Mouse (Mus musculus) gonadal fat pad, adult 2 months (tissue): ENCODE measurements at regions not wholly inside any gene's neighbourhood (a gene's known extent, or its start where the extent isn't known, plus 50 kb on each side); places are given as distances from the start of the nearest gene placed in this dataset.

Experiments used
- DNase-seq: peaks from one replicate; pipeline ENCODE4 v3.0.0-alpha.2; 2012; ENCODE audit warnings: low read depth

- DNase-seq: no peak
Observed at GRCm38 (mm10) chr12:106128944-106129724, 119.1 kb downstream of the Vrk1 start.

GRCm38 (mm10) chr12:106130071-106130676 lies 120.1 kb downstream of the Vrk1 start:
- DNase-seq: no peak

GRCm38 (mm10) chr12:106132715-106133114 lies 122.7 kb downstream of the Vrk1 start:
- DNase-seq: no peak

- DNase-seq: no peak
Observed at GRCm38 (mm10) chr12:106138466-106138865, 128.4 kb downstream of the Vrk1 start.

- no peak for DNase-seq
Observed at GRCm38 (mm10) chr12:106139491-106139890, 129.5 kb downstream of the Vrk1 start.

- DNase-seq: no peak
Observed at GRCm38 (mm10) chr12:106139927-106140326, 129.9 kb downstream of the Vrk1 start.

GRCm38 (mm10) chr12:106140671-106141070 lies 130.6 kb downstream of the Vrk1 start:
- DNase-seq: no peak

- no peak for DNase-seq
Observed at GRCm38 (mm10) chr12:106143548-106143947, 133.5 kb downstream of the Vrk1 start.

- no peak for DNase-seq
Observed at GRCm38 (mm10) chr12:106156837-106157236, 146.8 kb downstream of the Vrk1 start.

- no peak for DNase-seq
Observed at GRCm38 (mm10) chr12:106157827-106158226, 147.8 kb downstream of the Vrk1 start.

GRCm38 (mm10) chr12:106158620-106159019 lies 148.6 kb downstream of the Vrk1 start:
- no peak for DNase-seq

- no peak for DNase-seq
Observed at GRCm38 (mm10) chr12:106171301-106171700, 161.3 kb downstream of the Vrk1 start.

GRCm38 (mm10) chr12:106173211-106173610 lies 163.2 kb downstream of the Vrk1 start:
- DNase-seq: no peak

GRCm38 (mm10) chr12:106174070-106174980 lies 164.3 kb downstream of the Vrk1 start:
- no peak for DNase-seq

- no peak for DNase-seq
Observed at GRCm38 (mm10) chr12:106174981-106175700, 165.1 kb downstream of the Vrk1 start.

GRCm38 (mm10) chr12:106177302-106177701 lies 167.3 kb downstream of the Vrk1 start:
- no peak for DNase-seq

- no peak for DNase-seq
Observed at GRCm38 (mm10) chr12:106177861-106178260, 167.8 kb downstream of the Vrk1 start.

- no peak for DNase-seq
Observed at GRCm38 (mm10) chr12:106178688-106179205, 168.7 kb downstream of the Vrk1 start.

GRCm38 (mm10) chr12:106182923-106183322 lies 172.9 kb downstream of the Vrk1 start:
- DNase-seq: no peak

GRCm38 (mm10) chr12:106183973-106184372 lies 173.9 kb downstream of the Vrk1 start:
- no peak for DNase-seq

GRCm38 (mm10) chr12:106185398-106186077 lies 175.5 kb downstream of the Vrk1 start:
- DNase-seq: no peak
